Mouse (Mus musculus) frontal cortex, postnatal 36 days (tissue): ENCODE results near the gene Pgc.

ENCODE experiments used
- DNase-seq, 2 experiments: peaks; one replicate each; pipeline ENCODE4 v3.0.0; 2022; ENCODE audit warnings: low spot score in 2 of 2

The Pgc gene

DNA sequence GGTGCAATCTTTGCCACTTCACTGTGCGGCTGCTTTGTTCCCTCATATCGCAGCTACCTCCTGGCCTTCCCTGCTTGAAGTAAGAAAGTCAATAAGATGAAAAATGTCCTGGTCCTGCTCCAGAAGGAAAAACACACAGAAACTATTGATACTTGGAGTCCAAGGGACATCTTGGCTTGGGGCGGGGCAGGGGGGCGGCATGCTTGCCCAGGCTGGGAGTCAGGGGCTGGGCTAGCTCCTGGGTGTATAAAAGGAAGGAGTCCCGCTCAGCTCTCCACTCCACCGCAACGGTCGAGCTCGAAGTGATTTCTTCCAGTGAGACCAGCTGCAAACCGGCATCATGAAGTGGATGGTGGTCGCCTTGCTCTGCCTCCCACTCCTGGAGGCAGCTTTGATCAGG lies at the start of gene Pgc:
Pgc (plus strand) TSS at position 277 of the 400 bp plus-strand sequence.
- no peak for DNase-seq

DNA sequence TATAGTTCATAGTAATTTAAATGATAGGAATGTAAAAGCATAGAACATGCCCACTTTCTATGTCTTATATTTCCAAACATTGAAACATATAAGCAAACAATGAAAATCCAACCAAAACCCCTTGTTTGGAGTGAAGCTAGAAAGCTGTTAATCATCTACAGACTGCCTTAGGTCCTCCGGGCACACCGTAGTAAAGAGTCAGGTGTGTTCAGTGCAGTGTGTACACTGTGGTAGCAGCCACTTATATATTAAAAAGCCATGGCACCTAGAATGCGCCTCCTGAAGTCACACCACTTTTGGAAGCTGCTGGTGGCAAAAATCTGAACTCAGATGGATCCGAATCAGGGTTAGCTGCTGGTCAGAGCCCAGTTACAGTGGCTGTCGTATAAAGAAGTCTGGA lies 48.4 kb upstream of the Pgc start:
- no peak for DNase-seq

DNA sequence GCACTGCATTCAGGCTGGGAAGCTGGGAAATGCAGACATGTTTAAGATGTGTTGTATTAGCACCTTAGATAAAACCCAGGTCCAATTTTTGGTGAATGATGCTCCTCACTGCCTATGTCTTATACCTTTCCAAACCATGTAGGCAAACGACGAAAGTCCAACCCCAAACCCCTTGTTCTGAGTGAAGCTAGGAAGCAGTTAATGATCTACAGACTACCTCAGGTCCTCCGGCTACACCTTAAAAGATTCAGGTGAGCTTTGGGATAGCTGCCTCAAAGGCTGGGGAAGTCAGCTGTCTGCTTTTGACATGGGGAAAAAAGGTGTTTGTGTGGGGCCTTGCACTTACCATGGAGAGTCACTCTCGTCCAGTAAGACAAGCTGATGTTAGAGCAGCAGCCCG lies 47.9 kb upstream of the Pgc start:
- no peak for DNase-seq

DNA sequence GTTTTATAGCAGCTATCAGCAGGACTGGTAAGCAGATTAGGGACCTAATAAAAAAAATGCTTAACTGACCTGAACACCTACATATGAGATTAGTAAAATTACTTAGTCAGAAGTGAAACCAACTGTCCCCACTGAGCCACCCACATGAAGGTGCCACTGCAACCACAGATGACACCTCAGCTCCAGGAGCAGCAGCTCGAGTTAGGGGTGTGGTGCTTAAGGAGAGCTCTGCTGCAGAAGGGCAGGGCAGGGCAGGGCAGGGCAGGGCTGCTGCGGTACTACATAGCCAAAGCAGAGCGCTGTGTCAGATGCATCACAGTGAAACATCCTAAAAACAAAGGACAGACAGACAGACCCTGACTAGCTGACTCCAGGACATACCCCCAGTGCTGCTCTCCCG lies 43.8 kb upstream of the Pgc start:
- DNase-seq, result no peak

DNA sequence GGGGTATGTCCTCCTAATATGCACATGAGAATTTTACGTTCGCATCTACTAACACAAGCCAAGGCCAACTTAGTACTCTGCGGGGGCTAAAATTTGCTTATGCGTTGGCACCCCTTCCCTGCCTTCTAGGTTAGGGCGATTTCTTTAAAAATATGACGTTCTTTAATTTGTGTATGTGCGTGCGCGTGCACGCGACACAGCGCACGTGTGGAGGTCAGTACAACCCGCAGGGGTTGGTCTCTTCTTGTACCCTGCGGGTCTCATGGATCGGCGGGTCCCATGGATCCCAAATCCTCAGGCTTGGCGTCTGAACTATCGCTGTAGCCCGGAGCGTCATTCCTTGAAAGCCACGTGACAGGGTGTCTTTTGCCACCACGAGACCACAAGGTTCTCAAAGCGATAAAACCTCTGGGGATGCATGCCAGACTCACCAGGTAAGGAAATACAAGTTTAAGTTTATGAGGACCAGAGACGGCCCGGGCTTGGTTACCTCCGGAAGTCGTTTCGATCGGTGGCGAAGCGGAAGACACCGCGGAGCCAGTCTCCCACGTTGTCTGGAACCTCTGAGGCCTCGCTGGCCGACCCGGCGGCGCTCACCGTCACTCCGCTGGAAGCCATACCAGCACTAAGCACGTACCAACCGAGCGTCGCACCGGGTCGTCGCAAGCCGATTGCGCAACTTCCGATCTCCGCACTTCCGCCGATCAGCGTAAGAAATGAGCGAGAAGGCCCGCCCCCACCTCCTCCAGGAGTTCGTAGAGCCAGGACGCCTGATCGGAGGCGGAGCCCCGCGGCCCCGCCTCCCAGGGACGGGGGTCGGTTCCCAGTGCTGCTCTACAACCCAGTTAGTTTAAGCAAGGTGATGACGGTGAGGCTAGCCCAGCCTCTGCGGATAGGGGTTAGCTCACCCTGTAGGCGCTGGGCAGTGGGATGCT lies 39.0 kb upstream of the Pgc start:
- DNase-seq, result peak; percentile 93 to 97

DNA sequence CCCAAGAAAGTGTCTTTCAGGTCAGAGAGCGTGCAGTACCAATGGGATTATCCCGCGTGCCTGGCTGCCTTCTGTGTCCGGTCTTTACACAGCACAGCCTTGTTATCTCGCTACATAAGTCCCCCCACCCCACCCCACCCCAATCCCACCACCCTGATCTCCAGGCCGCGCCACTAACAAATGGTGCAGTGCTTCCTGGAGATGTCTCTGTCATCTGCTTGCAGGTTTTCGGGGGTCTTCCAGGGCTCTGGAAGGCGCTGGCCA lies 38.4 kb upstream of the Pgc start, which contains the start of gene Tomm6:
Tomm6 (minus strand) TSS at position 43 of the 264 bp plus-strand sequence.
- no peak for DNase-seq

DNA sequence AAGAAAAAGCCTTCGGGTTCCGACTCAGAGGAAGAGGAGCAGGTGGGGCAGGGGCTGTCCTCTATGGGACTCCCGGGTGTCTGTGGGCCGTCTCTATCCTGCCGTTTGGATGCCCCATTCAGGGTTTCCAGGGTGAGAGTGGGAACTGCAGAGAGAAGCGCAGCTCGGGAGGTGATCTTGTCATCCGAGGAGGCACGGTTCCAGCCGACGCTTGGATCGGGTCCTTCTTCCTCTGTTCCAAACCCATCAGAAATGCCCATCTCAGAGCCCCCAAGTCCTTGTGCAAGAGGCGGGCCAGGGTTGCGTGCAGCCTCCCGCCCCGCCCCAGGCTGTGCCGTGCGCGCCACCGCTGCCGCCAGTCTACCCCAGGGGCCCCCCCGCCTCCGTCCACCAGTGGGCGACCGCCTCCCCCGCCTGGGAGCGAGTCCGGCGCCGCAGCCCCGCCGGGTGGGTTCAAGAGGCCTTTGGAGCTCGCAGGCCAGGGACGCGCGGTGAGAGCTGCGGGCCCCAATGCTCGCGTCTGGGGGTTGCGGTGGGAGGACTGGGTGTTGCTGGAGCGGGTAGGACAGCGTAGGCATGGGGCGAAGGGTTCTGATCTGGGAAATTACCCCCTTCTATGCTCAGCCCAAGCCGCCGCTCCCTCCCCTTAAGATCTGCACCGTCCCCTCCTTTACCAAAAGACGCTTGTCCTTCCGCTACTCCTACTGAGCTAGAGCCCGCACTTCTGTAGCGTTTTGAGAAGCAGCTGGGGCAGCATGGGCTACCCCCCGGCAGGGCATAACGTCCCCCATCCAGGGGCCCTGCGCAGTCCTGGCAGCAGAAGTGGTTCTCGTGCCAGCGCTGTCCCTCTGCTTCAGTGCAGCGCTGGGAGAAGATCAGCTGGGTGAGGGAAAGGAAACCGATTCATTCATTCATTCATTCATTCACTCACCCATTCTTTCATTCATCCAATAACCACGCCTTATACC lies 37.8 kb upstream of the Pgc start, which contains the start of gene Frs3:
Frs3 (plus strand) TSS at position 423 of the 968 bp plus-strand sequence.
- DNase-seq, result peak; percentile 78

DNA sequence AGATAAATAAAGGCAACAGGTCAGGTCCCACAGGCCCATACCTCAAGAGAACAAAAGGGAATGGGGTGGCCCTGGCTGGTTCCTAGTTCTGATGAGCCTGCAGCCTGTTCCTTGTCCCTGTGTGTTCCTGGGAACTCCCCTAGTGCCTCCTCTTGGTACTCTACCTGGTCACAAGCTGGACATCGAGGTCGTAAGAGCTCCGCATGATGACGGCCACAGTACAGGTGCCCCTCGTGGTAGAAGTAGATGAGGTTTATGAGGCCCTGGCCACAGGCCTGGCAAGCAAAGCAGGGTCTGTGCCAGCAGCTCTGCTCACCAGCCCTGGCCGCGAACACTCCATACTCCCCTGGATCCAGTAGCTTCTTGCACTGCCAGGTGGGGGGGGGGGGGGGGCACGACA lies 36.7 kb upstream of the Pgc start:
- DNase-seq, result no peak

DNA sequence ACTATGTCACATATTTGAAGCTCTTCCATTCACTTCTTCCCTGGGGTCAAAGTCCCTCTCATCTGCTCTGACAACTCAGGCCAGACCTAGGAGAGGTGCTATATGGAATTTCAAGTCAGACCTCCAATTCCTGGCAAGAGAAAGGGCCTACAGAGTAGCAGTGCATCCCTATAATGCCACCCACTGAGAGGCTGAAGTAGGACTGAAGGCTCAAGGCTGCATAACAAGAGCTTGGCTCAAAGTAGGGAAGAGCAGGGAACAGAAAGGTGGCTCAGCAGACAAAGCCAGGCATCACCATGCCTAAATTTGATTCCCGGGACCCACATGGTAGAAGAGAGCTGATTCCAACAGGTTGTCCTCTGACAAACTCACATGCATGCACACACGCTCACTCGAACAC lies 35.0 kb upstream of the Pgc start:
- DNase-seq, result no peak

DNA sequence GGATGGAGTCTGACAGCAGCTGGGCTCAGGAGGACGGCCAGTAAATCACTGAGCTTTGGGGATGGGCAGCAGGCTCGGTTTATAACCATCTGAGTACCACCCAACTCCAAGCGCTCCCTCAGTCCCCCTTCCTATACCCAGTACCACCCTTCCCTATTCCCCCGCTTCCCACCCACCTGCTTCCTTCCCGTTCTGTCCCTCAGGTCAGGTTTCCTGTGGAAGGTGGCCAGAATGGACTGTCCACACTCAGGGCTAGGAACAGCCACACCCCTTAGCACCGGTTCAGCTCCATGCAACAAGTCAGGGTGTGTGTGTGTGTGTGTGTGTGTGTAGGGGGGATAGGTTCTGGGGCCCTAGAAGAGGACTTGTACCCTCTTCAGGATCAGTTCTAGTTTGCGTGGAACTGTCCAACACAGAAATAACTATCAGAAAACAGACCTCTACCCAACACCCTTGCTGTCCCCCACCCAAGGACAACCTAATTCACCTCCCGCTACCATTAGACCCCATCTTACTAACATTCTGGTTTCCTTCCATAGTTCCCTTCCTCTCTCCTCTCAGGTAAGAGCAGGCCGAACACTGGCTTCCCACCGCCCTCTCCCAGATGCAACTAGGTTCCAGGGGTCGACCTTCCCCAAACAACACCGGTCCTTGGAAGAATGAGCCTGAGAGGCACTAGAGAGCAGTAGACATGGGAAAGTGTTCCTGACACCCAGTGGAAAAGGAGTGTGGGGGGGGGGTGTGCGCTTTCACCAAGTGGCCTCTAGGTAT lies 32.8 kb upstream of the Pgc start:
- no peak for DNase-seq

DNA sequence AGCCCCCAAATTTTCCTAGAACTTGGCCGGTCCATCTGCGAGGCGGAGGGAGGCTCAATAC lies 32.4 kb upstream of the Pgc start, which contains the start of gene Gm21981:
Gm21981 (minus strand) TSS at position 14 of the 61 bp plus-strand sequence.
- no peak for DNase-seq

DNA sequence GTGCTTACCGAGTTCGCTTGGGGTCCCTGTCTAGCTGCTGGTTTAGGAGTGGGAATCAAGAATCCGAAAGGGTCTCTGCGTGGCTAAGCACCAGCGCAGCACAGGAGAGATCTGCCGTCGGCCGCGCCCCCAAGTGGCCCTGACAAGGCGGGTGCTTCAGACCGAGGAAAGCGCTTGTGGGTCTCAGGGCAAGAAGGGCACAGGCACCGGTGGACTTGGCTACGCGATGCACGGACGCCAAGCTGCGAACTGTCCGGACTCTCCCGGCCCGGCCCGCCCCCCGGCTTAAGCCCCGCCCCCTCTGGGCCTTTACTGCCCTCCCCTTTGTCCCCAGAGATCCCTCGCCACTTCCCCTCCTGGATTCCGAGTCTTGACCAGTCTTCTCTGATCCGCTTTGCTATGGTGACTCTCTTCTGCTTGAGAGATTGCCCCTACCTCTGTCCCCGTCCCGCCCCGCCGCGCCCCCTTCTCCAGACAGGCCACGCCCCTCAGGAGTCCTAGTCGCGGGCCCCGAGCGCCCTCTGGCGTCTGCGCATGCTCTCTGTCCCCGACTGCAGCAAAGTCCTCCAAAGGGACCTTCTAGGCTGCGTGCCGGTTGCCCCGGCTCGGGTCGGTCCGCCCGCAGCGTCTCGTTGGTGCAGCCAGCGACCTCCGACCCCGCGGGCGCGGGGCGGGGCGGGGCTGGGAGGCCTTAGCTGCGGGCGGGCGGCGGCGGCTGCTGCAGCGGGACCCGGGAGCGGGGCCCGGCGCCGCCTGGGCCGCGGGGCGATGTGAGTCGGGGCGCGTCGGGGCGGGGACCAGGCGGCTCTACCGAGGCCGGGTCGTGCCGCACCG lies 31.9 kb upstream of the Pgc start, which contains the start of gene Prickle4:
Prickle4 (minus strand) TSS at position 234 of the 834 bp plus-strand sequence.
- peak; percentile 96 for DNase-seq

DNA sequence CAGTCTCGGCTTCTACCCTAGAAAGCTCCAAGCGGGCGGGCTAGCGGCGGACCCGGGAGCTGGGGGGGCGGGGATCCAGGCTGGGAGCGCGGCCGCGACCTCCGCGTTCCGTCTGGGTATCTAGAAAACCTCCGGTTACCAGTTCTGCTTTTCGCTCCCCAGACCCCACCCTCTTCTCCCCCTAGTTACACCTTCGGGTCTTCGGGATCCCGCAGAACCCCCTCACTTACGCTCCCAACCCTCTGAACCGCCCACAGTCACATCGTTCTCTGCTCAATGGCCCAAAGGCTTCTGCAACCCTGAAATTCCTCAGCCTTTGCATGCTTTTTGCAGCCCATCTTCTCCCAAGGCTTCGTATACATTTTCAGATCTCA lies 31.3 kb upstream of the Pgc start:
- no peak for DNase-seq

DNA sequence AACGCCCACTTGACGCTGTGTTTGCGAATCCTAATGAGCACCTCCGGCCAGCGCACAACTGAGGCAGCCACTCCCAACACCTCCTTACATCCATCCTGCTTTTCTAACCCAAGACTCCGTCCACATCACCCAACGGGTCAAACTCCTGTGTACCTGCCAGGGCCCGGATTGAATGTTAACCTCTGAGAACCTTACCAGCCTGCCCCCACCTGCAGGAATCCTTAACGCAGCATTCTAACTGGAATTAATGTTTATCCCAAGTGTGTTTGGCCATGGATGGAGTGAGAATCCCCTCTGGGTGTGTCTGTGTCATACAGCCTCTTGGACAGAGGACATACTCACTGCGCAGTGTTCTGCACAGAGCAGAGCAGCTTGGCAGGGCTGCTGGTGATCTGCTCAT lies 28.5 kb upstream of the Pgc start:
- DNase-seq, result no peak

DNA sequence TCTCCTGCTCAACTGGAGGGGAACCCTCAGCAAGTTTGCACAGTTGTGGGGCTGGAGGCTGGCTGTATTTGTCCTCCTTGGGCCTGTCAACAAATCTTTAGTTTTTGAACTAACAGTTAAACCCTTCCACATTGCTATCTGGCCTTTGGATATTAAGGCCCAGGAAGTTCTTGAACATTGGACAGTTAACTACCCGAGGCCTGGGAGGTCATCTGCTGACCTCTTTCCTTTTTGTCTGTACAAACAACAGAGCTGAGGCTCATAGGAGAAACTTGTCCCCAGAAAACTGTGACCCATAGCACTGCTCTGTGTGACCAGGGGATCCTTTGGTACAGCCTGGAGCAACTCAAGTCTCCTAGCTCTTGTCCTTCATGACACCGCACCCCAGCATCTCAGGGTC lies 27.6 kb upstream of the Pgc start:
- no peak for DNase-seq

DNA sequence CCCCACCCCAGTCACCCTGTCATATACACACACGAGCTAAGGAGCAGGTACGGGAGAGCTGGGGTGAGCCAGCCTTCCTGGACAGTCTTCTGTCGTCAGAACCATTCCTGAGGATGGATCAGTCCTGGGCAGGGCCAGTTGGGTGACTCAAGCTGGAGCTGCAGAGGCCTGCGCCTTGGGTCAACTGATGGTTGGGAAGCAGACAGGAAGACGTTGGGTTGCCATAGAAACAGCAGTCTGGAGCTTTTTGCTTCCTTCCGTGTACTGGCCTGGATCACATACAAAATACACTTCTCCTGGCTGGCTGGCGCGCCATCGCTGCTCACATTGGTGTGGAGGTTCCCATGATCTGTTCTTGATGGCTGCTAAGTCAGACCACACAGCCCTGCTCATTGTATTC lies 24.8 kb upstream of the Pgc start:
- no peak for DNase-seq

DNA sequence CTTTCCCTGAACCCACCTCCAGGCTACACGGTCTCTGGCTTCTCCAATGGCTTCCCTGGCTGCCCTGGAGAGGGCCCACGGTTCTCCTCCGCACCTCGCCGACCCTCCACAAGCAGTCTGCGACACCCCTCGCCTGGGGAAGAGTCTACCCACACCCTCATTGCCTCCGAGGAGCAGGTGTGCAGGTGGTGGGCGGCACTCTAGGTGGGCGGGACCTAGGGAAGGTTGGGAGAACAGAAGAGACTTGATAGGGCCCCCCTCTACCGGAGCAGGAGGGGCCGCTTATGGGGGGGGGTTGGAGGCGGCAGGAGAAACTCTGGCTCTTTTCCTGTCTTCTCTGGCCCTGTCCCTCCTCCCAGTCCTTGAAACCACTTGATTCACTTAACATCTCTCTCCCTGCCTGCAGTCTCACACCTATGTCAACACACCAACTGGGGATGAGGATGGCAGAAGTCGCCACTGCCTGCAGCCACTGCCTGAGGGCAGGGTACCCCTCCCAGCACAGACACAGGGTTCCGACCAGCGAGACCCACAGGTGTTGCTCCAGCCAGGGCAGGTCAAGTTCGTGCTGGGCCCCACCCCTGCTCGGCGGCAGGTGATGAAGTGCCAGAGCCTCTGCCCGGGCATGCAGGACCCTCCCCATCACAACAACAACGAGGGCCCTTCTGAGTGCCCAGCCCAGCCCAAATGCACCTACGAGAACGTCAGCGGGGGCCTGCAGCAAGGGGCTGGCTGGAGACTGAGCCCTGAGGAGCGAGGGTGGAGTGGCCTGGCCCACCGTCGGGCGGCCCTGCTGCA lies 23.9 kb upstream of the Pgc start:
- DNase-seq, result no peak

DNA sequence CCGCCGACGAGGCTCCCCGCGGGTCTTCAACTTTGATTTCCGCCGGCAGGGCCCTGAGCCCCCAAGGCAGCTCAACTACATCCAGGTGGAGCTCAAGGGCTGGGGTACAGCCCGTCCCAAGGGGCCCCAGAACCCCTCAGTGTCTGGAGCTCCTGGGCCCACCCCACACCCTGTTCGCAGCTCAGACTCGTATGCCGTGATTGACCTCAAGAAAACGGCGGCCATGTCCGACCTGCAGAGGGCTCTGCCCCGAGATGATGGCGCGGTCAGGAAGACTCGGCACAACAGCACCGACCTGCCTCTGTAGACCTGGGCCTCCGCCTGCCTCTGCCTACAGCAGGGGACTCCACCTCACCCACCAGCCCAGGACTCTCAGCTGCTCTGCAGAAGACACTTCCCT lies 23.1 kb upstream of the Pgc start:
- DNase-seq, result no peak

DNA sequence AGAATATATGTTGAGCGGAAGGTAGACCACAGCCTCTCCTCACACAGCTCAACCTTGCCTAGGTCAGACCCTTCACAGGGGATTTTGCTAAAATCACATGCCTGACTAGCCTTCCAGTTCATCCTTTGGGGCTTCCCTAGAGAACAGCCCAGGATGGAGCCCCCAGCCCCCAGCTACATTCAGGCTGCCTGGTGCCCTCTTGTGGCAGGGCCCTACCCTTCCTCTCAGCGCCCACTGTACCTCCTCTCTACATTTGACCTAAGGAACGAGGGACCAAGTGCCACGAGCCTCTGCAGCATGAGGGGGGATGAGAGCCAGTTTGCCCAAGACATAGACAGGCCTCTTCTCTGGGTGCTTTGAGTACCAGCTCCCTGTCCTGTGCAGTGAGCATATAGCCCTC lies 21.9 kb upstream of the Pgc start:
- DNase-seq, result no peak

DNA sequence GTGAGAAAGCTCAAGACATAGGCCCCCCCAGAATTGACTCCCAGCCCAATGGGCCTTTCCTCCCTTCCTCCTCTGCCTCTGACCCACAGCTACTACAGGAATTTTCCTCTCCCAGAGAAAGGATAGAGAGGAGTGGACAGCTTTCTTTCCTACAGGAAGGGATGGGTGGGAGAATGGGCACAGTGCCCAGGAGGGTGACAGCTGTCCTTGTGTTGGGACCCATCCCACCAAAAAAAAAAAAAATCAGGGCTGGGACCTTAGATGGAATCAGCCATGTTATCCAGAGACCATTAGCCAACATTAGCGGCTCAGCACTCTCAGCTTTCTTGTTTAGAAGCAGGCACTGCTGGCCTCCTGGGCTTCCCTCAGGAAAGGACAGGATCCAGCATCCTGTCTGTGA lies 20.4 kb upstream of the Pgc start:
- DNase-seq, result no peak

DNA sequence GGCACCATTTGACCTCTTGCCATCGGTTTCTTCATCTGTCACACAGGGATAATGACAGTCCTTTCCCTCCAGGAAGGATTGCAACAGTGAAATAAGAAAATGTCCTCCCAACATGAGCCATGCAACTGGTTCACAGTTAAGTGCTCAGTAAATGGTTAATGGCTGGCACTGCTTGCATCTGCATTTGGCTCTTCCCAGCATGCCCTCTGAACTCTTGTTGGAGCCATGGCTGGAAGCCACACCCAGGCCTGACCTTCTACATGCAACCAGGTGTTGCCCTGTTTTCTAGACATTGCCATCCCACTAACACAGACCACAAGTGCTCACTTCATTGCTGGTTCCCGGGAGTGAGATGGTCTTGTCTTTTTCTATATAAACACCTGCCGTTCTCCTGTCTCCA lies 18.7 kb upstream of the Pgc start:
- DNase-seq, result no peak
